Comparison of ENCODE assay signal across 32 mouse cellular contexts in the genomic region with DNA sequence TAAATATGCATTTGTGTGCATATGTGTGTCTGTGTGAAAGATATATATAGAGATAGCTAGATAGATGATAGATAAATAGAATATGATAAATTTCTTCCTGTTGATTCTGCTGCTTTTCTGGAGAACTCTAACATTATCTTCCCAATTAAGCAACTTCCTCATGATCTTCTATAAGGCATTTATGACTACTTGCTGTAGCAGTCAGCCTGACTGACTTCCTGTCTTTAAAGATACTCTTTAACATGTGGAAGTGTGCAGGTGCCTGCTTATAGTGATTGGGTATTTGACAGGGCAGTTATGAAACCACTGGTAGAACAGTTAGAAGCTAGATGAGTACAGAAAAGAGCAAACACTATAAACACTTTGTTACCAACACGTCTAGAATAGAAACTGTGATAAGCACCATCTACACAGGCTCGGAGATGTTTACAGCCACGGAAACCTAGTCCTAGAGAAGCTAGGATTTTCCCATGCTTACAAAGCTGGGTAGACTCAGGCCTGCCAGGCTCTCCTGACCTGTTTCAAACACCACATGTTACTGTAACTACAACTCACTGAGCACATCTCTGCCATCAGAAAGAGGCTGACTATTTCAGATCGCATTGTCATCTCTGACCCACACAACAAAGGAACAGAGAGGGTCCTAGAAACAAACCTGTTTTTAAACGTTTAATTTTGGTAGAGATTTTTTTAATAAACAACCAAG. TPM values are rescaled to one million over a fixed set of nuclear protein-coding genes. Genes with fewer than 3 reads are reported as not detected.
DNase-seq lines count a peak whose midpoint lies in the region; TF ChIP-seq lines count a peak whose summit lies in the region.
"Had no signal": no experiment of that assay in that cellular context is flagged by ENCODE, and none has a peak within 500 bp of the region (broad histone marks: within the 10 kb centered on the region; RNA-seq: fewer than 3 reads in every experiment).

No protein-coding gene starts in this region.

- no peak for TF ChIP-seq RAD21 in MEL (IDR thresholded peaks at IDR 0.05; ENCODE audit: low read depth, low read length)

- TF ChIP-seq CTCF in MEL (IDR thresholded peaks at IDR 0.05 in 2 of 3, conservative IDR thresholded peaks at IDR 0.05 in 1 of 3; ENCODE audit: control insufficient read depth in 1 of 3, insufficient read depth in 1 of 3, low read depth in 2 of 3, low read length in 3 of 3, poor library complexity in 1 of 3, severe bottlenecking in 1 of 3): no peak
- no peak for TF ChIP-seq CTCF in bone marrow macrophage, adult 2 months (IDR thresholded peaks at IDR 0.05; ENCODE audit: low read depth, low read length)

- H3K4me1 ChIP-seq in MEL (ENCODE audit: control insufficient read depth in 1 of 2, insufficient read depth in 2 of 2, low read length in 2 of 2): peaks cover 13 to 29% of the 10 kb centered on the region in 2 experiments
- peaks cover 18% of the 10 kb centered on the region for H3K4me1 ChIP-seq in bone marrow macrophage, adult 2 months (ENCODE audit: control insufficient read depth, insufficient read depth, low read length)
- H3K4me1 ChIP-seq: embryonic facial prominence, embryonic 10.5 days; embryonic facial prominence, embryonic 12.5 days; forebrain, embryonic 10.5 days; forebrain, embryonic 12.5 days had no signal

- TF ChIP-seq POLR2A in MEL (IDR thresholded peaks at IDR 0.05; ENCODE audit: control insufficient read depth in 1 of 2, insufficient read depth in 1 of 2, low read depth in 1 of 2, low read length in 2 of 2, poor library complexity in 1 of 2): no peak; a peak in 1 of 4 replicates
- no peak for TF ChIP-seq POLR2A in bone marrow macrophage, adult 2 months (IDR thresholded peaks at IDR 0.05; ENCODE audit: borderline replicate concordance, low read depth, low read length)

- H3K27me3 ChIP-seq in MEL (ENCODE audit: control insufficient read depth in 1 of 2, insufficient read depth in 2 of 2, low read length in 2 of 2): no peaks in the 10 kb centered on the region
- H3K27me3 ChIP-seq: CH12.LX; embryonic facial prominence, embryonic 12.5 days; forebrain, embryonic 12.5 days had no signal

- H3K4me3 ChIP-seq in MEL (ENCODE audit: control insufficient read depth in 1 of 2, insufficient read depth in 1 of 2, low read depth in 2 of 2, low read length in 2 of 2): peak overlapping the region; percentile 31 to 43
- H3K4me3 ChIP-seq in bone marrow macrophage, adult 2 months (ENCODE audit: insufficient read depth, low read length): no peak overlapping the region
- H3K4me3 ChIP-seq: embryonic facial prominence, embryonic 10.5 days; embryonic facial prominence, embryonic 12.5 days; forebrain, embryonic 10.5 days; forebrain, embryonic 12.5 days had no signal

- H3K79me2 ChIP-seq in MEL (ENCODE audit: control insufficient read depth, insufficient read depth, low read length, poor library complexity): no peaks in the 10 kb centered on the region

- peak; percentile 15 for DNase-seq in A20 (ENCODE audit: low read depth, low spot score)
- DNase-seq in MEL (ENCODE audit: low read depth, low spot score): peak; percentile 92
- no peak for DNase-seq in ovary, postnatal 10 days (ENCODE audit: low spot score)
- no peak for DNase-seq in thymus, postnatal 10 days (ENCODE audit: low spot score in 2 of 2)
- no peak for DNase-seq in lung, adult 18-20 months
- DNase-seq: adrenal gland, adult 8-10 months; adrenal gland, postnatal 14 days; adrenal gland, postnatal 36 days; B cell, adult 2 months; cerebellum, adult 11 months; cerebellum, adult 18-20 months; cerebellum, adult 8-10 months; cerebellum, adult 9-11 months; cerebellum, postnatal 14 days; cerebellum, postnatal 36 days had no signal

- TF ChIP-seq EP300 in MEL (IDR thresholded peaks at IDR 0.05; ENCODE audit: low read depth in 1 of 2, low read length in 2 of 2): peak; percentile 94 to 95

- peak overlapping the region; percentile 90 for H3K27ac ChIP-seq in MEL (ENCODE audit: control insufficient read depth, low read depth, low read length)
- peak overlapping the region; percentile 58 for H3K27ac ChIP-seq in bone marrow macrophage, adult 2 months (ENCODE audit: insufficient read depth, low read depth, low read length)
- H3K27ac ChIP-seq: embryonic facial prominence, embryonic 10.5 days; embryonic facial prominence, embryonic 12.5 days; forebrain, embryonic 10.5 days; forebrain, embryonic 12.5 days had no signal

- peaks cover 0 to 34% of the 10 kb centered on the region in 2 experiments; a peak in 2 of 4 replicates for H3K36me3 ChIP-seq in MEL (ENCODE audit: control insufficient read depth in 1 of 2, insufficient read depth in 2 of 2, low read length in 2 of 2)
- H3K36me3 ChIP-seq: embryonic facial prominence, embryonic 10.5 days; embryonic facial prominence, embryonic 12.5 days; forebrain, embryonic 10.5 days; G1E had no signal

- no peaks in the 10 kb centered on the region for H3K9me3 ChIP-seq in MEL (replicated peaks; ENCODE audit: insufficient read depth, low read length)
- H3K9me3 ChIP-seq: embryonic facial prominence, embryonic 10.5 days; embryonic facial prominence, embryonic 12.5 days; forebrain, embryonic 10.5 days; forebrain, embryonic 12.5 days; G1E had no signal

- H3K9ac ChIP-seq in MEL (ENCODE audit: control insufficient read depth, low read depth, low read length, poor library complexity, severe bottlenecking): peak overlapping the region; percentile 58
- H3K9ac ChIP-seq: embryonic facial prominence, embryonic 12.5 days; forebrain, embryonic 12.5 days had no signal

TF ChIP-seq in MEL, 35 proteins besides CTCF, POLR2A, EP300 and RAD21:
- TF ChIP-seq E2F4 (IDR thresholded peaks at IDR 0.05; ENCODE audit: borderline replicate concordance, low read depth, low read length) (no peak), MAX (IDR thresholded peaks at IDR 0.05; ENCODE audit: low read length) (peak; percentile 85), BHLHE40 (IDR thresholded peaks at IDR 0.05; ENCODE audit: borderline replicate concordance, low read depth, low read length) (peak; percentile 81), MEF2A (IDR thresholded peaks at IDR 0.05; ENCODE audit: extremely low read depth, insufficient replicate concordance, low read depth, low read length, poor library complexity, severe bottlenecking) (peak; percentile 49; the same call in 1 of the 2 replicates), ELF1 (IDR thresholded peaks at IDR 0.05; ENCODE audit: low read depth, low read length) (peak; percentile 85), ZC3H11A (IDR thresholded peaks at IDR 0.05; ENCODE audit: low read depth, low read length) (no peak), CHD2 (IDR thresholded peaks at IDR 0.05; ENCODE audit: low read length) (no peak), TAL1 (IDR thresholded peaks at IDR 0.05; ENCODE audit: low read length) (peak; percentile 54), TBP (IDR thresholded peaks at IDR 0.05; ENCODE audit: low read depth, low read length) (peak; percentile 33; the same call in 1 of the 2 replicates), CHD1 (IDR thresholded peaks at IDR 0.05; ENCODE audit: low read depth, low read length) (peak; percentile 87; the same call in 1 of the 2 replicates), USF1 (IDR thresholded peaks at IDR 0.05; ENCODE audit: low read depth, low read length) (no peak), SMC3 (IDR thresholded peaks at IDR 0.05; ENCODE audit: low read depth, low read length) (no peak), KAT2A (conservative IDR thresholded peaks at IDR 0.05; ENCODE audit: low read depth, low read length) (no peak), RCOR1 (IDR thresholded peaks at IDR 0.05; ENCODE audit: low read depth, low read length) (peak; percentile 72), NELFE (IDR thresholded peaks at IDR 0.05; ENCODE audit: low read depth, low read length) (no peak; the same call in 1 of the 2 replicates), MAFK (IDR thresholded peaks at IDR 0.05; ENCODE audit: borderline replicate concordance, low read depth, low read length) (0 out of 2 replicates have a peak, but pooled peaks have one; percentile 5), ZMIZ1 (IDR thresholded peaks at IDR 0.05; ENCODE audit: low read depth, low read length) (no peak), GATA1 (IDR thresholded peaks at IDR 0.05; ENCODE audit: low read depth, low read length) (peak; percentile 92), UBTF (IDR thresholded peaks at IDR 0.05; ENCODE audit: borderline replicate concordance, insufficient read depth, low read depth, low read length) (no peak), ZKSCAN1 (IDR thresholded peaks at IDR 0.05; ENCODE audit: low read depth, low read length) (no peak), TCF12 (IDR thresholded peaks at IDR 0.05; ENCODE audit: low read depth, low read length) (peak; percentile 91), NRF1 (IDR thresholded peaks at IDR 0.05; ENCODE audit: insufficient read depth, low read depth, low read length, poor library complexity, severe bottlenecking) (no peak), ETS1 (IDR thresholded peaks at IDR 0.05; ENCODE audit: low read depth, low read length) (peak; percentile 94), HCFC1 (IDR thresholded peaks at IDR 0.05; ENCODE audit: low read depth, low read length) (no peak; the same call in 1 of the 2 replicates), POLR2AphosphoS2 (IDR thresholded peaks at IDR 0.05; ENCODE audit: low read length) (no peak), MXI1 (IDR thresholded peaks at IDR 0.05; ENCODE audit: low read depth, low read length) (peak; percentile 97), MYC (IDR thresholded peaks at IDR 0.05; ENCODE audit: low read depth, low read length) (peak; percentile 95), POLR2AphosphoS5 (IDR thresholded peaks at IDR 0.05; ENCODE audit: borderline replicate concordance, low read depth, low read length) (no peak), ZNF384 (IDR thresholded peaks at IDR 0.05; ENCODE audit: low read depth, low read length) (no peak), GABPA (IDR thresholded peaks at IDR 0.05; ENCODE audit: low read depth, low read length) (no peak), JUND (IDR thresholded peaks at IDR 0.05; ENCODE audit: low read depth, low read length) (no peak), USF2 (IDR thresholded peaks at IDR 0.05; ENCODE audit: borderline replicate concordance in 1 of 2, insufficient read depth in 1 of 2, low read depth in 1 of 2, low read length in 2 of 2) (no peak), MYB (IDR thresholded peaks at IDR 0.05; ENCODE audit: low read depth, low read length) (peak; percentile 92), MAZ (IDR thresholded peaks at IDR 0.05; ENCODE audit: low read depth, low read length) (no peak), SIN3A (IDR thresholded peaks at IDR 0.05; ENCODE audit: low read length) (peak; percentile 94)

RNA-seq across cellular contexts. Expression of a gene that starts 53.2 kb away (rescaled TPM):
- not detected in 2 replicates for total RNA-seq in MEL (2012; rRNA removed)
- not detected for polyA plus RNA-seq in MEL (2012; ENCODE audit: insufficient read depth in 1 of 2, insufficient read length in 2 of 2, low read depth in 1 of 2, low replicate concordance in 2 of 2, missing spikeins in 1 of 2)
- polyA plus RNA-seq in bone marrow macrophage, adult 2 months (2012; ENCODE audit: insufficient read depth, insufficient read length, missing spikeins): not detected in 2 replicates
- total RNA-seq: adrenal gland, adult 18-20 months; adrenal gland, adult 8-10 months; adrenal gland, postnatal 14 days; adrenal gland, postnatal 36 days; CH12.LX; G1E had no signal
- polyA plus RNA-seq: activated CD4-positive, CD25-positive, alpha-beta regulatory T cell, adult 4 months; brain, embryonic 14.5 days; CD4-positive, CD25-positive, alpha-beta regulatory T cell, adult 4 months; cortical plate, adult 2 months; embryonic facial prominence, embryonic 10.5 days; embryonic facial prominence, embryonic 12.5 days; embryonic facial prominence, embryonic 14.5 days; forebrain, embryonic 10.5 days; forebrain, embryonic 12.5 days; forebrain, embryonic 14.5 days; forebrain, embryonic 16.5 days; frontal cortex, adult 2 months; G1E; Patski had no signal

Comparison
In these comparisons a context has a peak if more than half of its experiments do, and no peak if none do; other contexts are left out.
1. DNase-seq: peak in A20 (single experiment) and MEL (single experiment); none in ovary, postnatal 10 days (single experiment), thymus, postnatal 10 days (0 of 2) and lung, adult 18-20 months (0 of 2).